Mouse (Mus musculus): ENCODE results near the gene Anxa11. TPM values are rescaled to one million over a fixed set of nuclear protein-coding genes. Genes with fewer than 3 reads are reported as not detected.

The Anxa11 gene
- polyA plus RNA-seq, 1 experiment from 2014 or later: 27.0 TPM

DNA sequence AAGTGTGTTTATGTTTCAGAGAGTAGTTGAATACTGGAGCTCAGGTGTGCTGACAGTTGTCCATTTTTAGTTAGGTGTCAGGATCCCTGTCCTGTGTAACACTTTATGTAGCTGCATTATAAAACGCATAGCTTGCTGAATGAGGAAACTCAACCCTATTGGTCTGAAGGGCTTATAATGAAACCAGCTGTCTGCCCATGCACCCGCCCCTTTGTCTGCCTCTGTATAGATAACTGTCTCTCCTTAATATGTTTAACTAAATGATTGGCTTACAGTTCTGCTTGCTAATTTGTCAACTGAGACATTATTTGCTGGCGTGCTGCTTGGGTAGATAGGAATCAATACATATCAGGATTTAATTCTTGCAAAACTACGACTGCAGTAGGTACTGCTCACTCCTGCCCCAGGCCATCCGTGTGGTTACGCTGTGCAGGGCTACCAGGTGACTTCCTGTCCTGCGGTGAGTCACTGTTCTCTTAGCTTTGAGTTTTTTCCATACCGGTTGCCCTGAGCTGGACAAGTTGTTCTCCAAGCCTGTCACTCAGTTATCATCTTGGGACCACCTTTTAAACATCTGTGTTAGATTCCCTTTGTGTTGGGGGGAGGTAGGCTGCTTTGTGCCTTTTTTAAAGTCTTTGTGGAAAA is 13.4 kb downstream of the Anxa11 start:
- no peak for ATAC-seq (replicated peaks; ENCODE audit: insufficient number of reproducible peaks, insufficient read depth, low FRiP score, low read depth)
- H3K9ac ChIP-seq: no peak overlapping the region
- 61% methylated on average over 8 of the region's 8 CpGs for WGBS
- H3K27ac ChIP-seq: no peak overlapping the region
- no peak overlapping the region for H3K4me2 ChIP-seq
- peaks cover 40% of the 10 kb centered on the region for H3K4me1 ChIP-seq (replicated peaks)
- no peaks in the 10 kb centered on the region for H3K27me3 ChIP-seq
- no peak overlapping the region for H3K4me3 ChIP-seq
- H3K36me3 ChIP-seq: no peaks in the 10 kb centered on the region
- no peaks in the 10 kb centered on the region for H3K9me3 ChIP-seq (replicated peaks)

DNA sequence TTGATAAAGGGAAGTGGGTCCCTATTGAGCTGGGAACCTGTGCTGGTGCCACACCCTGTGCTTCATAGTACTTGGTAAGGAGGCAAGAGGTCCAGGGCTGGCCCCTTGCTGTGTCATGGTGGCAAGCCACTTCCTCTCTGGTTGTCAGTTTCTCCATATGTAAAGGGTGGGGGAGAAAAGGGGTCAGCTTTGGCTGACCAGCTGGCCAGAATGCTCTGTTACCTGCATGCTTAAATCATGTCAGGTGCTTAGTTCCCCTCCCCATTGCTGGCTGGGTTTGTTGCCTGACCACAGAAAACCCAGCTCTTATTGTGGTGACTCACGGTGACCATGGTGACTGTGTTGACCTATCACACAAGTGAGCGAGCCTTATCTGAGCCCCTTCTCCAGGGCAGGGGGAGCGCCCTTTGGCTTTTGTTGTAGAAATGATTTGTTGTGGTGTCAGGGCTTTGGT is 15.2 kb downstream of the Anxa11 start:
- H3K27ac ChIP-seq: no peak overlapping the region
- peaks cover 35% of the 10 kb centered on the region for H3K4me1 ChIP-seq (replicated peaks)
- no peak for ATAC-seq (replicated peaks; ENCODE audit: insufficient number of reproducible peaks, insufficient read depth, low FRiP score, low read depth)
- no peak overlapping the region for H3K4me3 ChIP-seq
- WGBS: 37% methylated on average over 3 of the region's 3 CpGs
- no peaks in the 10 kb centered on the region for H3K9me3 ChIP-seq (replicated peaks)
- no peaks in the 10 kb centered on the region for H3K27me3 ChIP-seq
- no peak overlapping the region for H3K4me2 ChIP-seq
- no peak overlapping the region for H3K9ac ChIP-seq
- H3K36me3 ChIP-seq: no peaks in the 10 kb centered on the region

DNA sequence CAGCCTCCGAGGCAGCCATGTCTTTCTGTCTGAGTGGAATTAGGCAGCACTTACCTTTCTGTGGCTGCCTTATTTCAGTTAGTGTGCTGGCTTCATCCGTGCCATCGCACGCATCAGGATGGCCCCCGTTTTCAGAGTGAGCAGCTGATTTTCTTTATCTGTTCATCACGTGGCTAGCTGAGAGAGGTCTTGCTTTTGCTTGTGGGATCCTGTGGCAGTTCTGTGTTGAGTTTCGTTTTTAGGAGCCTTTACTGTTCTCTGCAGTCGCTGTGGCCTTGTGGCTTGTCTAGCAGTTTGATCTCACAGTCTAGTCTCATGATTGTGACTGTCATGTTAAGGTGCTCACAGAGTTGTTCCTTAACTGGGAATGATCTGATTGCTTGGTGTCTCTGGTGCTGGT is 16.0 kb downstream of the Anxa11 start:
- ATAC-seq (replicated peaks; ENCODE audit: insufficient number of reproducible peaks, insufficient read depth, low FRiP score, low read depth): no peak
- WGBS: 78% methylated on average over 8 of the region's 8 CpGs
- Histone ChIP-seq H3K4me1 (replicated peaks) (peaks cover 27% of the 10 kb centered on the region), H3K4me2 (no peak overlapping the region), H3K27ac (no peak overlapping the region), H3K4me3 (no peak overlapping the region), H3K27me3 (no peaks in the 10 kb centered on the region), H3K36me3 (no peaks in the 10 kb centered on the region), H3K9ac (no peak overlapping the region), H3K9me3 (replicated peaks) (no peaks in the 10 kb centered on the region)

DNA sequence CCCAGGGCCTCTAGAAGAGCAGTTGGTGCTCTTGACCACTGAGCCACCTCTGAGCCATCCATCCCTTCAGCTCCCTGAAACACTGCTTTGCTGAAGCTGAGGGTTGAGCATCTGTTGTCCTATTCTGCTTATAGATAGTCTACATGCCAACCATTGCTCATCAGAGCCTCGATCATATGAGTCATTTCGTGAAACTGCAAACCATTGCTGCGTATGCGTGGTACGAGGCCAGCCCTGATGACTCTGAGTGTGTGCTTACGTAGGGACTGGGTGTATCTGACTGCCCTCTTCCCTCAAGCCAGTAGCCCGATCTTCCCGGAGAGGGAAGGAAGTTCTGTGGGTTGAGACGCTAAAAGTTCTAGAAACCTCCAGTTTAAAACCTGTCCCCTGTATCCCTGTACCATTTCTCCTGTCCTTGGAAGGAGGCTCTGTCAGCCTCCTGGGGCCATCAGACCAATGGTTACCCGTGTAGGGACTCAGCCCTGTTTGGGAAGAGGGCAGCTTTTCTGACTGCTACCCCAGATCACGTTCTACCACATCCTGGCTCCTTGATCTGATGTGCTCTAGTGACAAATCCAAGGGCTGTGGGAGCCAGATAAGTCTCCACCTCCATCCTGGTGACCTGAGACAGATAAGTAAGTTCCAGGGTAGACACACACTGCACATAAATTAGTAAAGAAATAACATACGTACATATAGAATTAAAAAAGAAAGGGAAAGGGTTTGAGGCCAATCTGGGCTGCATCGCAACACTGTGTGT is 20.0 kb downstream of the Anxa11 start:
- H3K4me2 ChIP-seq: no peak overlapping the region
- WGBS: 86% methylated on average over 13 of the region's 13 CpGs
- H3K4me3 ChIP-seq: no peak overlapping the region
- H3K9ac ChIP-seq: no peak overlapping the region
- no peaks in the 10 kb centered on the region for H3K36me3 ChIP-seq
- ATAC-seq (replicated peaks; ENCODE audit: insufficient number of reproducible peaks, insufficient read depth, low FRiP score, low read depth): no peak
- H3K27ac ChIP-seq: no peak overlapping the region
- H3K9me3 ChIP-seq (replicated peaks): no peaks in the 10 kb centered on the region
- H3K4me1 ChIP-seq (replicated peaks): peaks cover 23% of the 10 kb centered on the region
- no peaks in the 10 kb centered on the region for H3K27me3 ChIP-seq

DNA sequence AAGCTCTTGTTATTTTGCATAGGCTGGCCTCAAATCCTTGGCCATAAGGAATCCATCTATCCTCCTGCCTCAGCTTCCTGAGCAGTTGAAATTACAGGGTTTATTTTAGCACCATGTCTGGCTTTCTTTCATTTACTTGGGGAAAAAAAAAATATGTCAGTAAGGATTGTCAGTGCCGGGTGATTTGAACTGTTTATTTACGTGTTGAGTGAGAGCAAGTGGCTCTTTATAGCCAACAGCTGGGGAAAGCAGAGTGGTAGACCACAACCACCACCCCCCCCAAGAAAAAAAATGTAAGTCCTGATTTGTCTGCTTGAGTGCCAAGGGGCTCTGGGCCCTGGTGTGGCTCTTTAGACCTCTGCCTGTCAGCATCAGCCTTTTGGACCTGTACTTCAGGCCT is 21.8 kb downstream of the Anxa11 start:
- Histone ChIP-seq H3K27ac (no peak overlapping the region), H3K36me3 (no peaks in the 10 kb centered on the region), H3K4me2 (no peak overlapping the region), H3K9ac (no peak overlapping the region), H3K4me3 (no peak overlapping the region), H3K4me1 (replicated peaks) (peaks cover 16% of the 10 kb centered on the region), H3K27me3 (no peaks in the 10 kb centered on the region), H3K9me3 (replicated peaks) (no peaks in the 10 kb centered on the region)
- ATAC-seq (replicated peaks; ENCODE audit: insufficient number of reproducible peaks, insufficient read depth, low FRiP score, low read depth): no peak
- WGBS: 58% methylated on average over 2 of the region's 2 CpGs

DNA sequence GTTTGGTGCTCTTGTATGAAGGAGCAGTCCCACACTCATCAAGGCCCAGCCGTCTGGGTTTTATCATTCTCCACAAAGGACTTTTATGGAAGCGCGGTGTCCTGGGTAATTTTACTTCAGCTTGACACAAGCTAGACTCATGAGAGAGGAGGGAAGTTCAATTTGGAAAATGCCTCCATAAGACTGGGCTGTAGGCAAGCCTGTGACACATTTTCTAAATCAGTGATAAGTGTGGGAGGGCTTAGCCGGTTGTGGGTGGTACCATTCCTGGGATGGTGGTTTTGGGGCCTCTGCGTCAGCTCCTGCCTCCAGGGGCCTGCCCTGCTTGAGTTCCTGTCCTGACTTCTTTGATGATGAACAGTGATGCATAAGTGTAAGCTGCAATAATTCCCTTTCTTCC is 23.3 kb downstream of the Anxa11 start:
- no peak for ATAC-seq (replicated peaks; ENCODE audit: insufficient number of reproducible peaks, insufficient read depth, low FRiP score, low read depth)
- H3K9ac ChIP-seq: no peak overlapping the region
- H3K4me3 ChIP-seq: no peak overlapping the region
- no peaks in the 10 kb centered on the region for H3K36me3 ChIP-seq
- no peaks in the 10 kb centered on the region for H3K9me3 ChIP-seq (replicated peaks)
- WGBS: 58% methylated on average over 5 of the region's 5 CpGs
- H3K27me3 ChIP-seq: no peaks in the 10 kb centered on the region
- H3K4me1 ChIP-seq (replicated peaks): peaks cover 29% of the 10 kb centered on the region
- no peak overlapping the region for H3K27ac ChIP-seq
- no peak overlapping the region for H3K4me2 ChIP-seq

DNA sequence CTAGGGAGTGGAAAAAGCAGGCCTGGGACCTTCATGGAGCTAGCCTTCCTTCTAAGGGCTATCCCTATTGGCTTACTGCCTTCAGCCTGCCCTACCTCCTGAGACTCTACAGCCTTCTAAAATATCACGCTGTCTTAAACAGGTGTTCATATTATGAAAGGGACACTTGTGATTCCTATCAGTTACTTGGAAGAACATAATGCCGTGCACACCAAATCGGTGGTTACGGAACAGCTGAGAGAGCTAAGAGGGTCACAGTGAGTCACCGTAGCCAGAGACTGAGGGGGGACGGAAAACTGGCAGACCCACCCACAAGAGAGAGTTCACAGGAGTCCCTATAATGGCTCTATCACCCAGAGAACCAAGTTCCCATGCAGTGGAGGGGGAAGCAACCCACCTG is 24.4 kb downstream of the Anxa11 start:
- 87% methylated on average over 6 of the region's 6 CpGs for WGBS
- no peak for ATAC-seq (replicated peaks; ENCODE audit: insufficient number of reproducible peaks, insufficient read depth, low FRiP score, low read depth)
- peaks cover 29% of the 10 kb centered on the region for H3K4me1 ChIP-seq (replicated peaks)
- H3K36me3 ChIP-seq: no peaks in the 10 kb centered on the region
- no peak overlapping the region for H3K4me3 ChIP-seq
- H3K9me3 ChIP-seq (replicated peaks): no peaks in the 10 kb centered on the region
- no peak overlapping the region for H3K27ac ChIP-seq
- H3K9ac ChIP-seq: no peak overlapping the region
- H3K27me3 ChIP-seq: no peaks in the 10 kb centered on the region
- no peak overlapping the region for H3K4me2 ChIP-seq

DNA sequence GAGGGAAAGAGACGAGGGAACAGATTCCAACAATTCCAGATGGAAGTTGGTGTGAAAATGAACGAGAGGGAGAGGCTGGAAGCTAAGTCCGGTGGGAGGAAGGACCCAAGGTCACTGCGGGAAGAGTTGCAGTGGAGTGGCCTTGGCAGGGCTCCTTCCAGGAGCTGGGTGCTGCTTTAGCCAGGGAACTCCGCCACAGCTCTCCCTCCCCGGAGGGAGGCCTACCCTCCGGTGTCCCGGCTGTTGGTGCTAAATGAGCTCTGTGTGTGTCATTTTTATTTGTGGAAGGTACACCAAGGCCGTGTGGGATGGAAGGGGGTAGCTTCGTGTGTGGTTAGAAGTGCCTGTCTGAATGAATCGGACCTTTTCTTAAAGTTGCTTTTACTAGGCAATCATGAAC is 24.9 kb downstream of the Anxa11 start:
- Histone ChIP-seq H3K27me3 (no peaks in the 10 kb centered on the region), H3K4me2 (no peak overlapping the region), H3K36me3 (no peaks in the 10 kb centered on the region), H3K4me3 (no peak overlapping the region), H3K27ac (no peak overlapping the region), H3K9ac (no peak overlapping the region), H3K9me3 (replicated peaks) (no peaks in the 10 kb centered on the region), H3K4me1 (replicated peaks) (peaks cover 29% of the 10 kb centered on the region)
- 59% methylated on average over 11 of the region's 11 CpGs for WGBS
- ATAC-seq (replicated peaks; ENCODE audit: insufficient number of reproducible peaks, insufficient read depth, low FRiP score, low read depth): no peak

DNA sequence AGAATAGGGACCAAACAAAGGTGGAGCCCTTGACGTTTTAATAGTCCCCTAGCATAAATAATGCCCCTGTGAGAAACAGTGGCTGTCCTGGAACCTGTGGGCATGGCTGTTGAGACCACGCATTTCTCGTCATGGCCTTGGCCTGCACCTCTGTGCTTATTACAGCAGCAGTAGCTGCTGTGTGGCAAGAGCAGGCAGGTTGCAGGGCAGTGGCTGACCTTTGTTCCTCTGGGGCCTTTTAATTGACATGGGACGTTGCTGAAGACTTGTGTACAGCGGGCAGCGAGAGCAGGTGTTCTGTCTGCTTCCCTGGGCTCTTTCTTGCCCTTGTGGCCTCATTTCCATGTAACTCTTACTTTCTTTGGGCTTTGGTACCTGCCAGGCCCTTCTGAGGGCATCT is 25.9 kb downstream of the Anxa11 start:
- no peak overlapping the region for H3K4me3 ChIP-seq
- peaks cover 39% of the 10 kb centered on the region for H3K4me1 ChIP-seq (replicated peaks)
- H3K36me3 ChIP-seq: no peaks in the 10 kb centered on the region
- no peak overlapping the region for H3K4me2 ChIP-seq
- no peak overlapping the region for H3K27ac ChIP-seq
- no peaks in the 10 kb centered on the region for H3K9me3 ChIP-seq (replicated peaks)
- no peaks in the 10 kb centered on the region for H3K27me3 ChIP-seq
- 79% methylated on average over 6 of the region's 6 CpGs for WGBS
- H3K9ac ChIP-seq: no peak overlapping the region
- ATAC-seq (replicated peaks; ENCODE audit: insufficient number of reproducible peaks, insufficient read depth, low FRiP score, low read depth): no peak

DNA sequence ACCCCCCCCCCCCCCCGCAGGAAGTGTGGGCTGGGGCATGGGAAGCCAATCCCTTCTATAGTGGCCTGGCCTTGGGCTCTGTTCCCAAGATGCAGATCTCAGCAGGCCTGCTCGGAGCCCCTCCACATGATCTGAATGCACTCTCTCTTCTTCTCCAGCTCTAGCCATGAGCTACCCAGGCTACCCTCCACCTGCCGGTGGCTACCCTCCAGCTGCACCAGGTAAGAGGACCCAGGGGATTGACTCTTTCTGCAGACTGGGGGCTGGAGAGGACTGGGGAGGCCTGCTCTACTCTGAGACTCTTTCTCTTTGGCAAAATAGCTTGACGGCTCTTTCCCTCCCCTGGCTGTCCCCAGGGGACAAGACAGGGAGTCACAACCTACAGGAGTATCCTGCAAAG is 26.8 kb downstream of the Anxa11 start:
- 63% methylated on average over 4 of the region's 4 CpGs for WGBS
- H3K9ac ChIP-seq: no peak overlapping the region
- H3K27me3 ChIP-seq: no peaks in the 10 kb centered on the region
- peaks cover 48% of the 10 kb centered on the region for H3K4me1 ChIP-seq (replicated peaks)
- no peak overlapping the region for H3K4me3 ChIP-seq
- H3K9me3 ChIP-seq (replicated peaks): no peaks in the 10 kb centered on the region
- no peak for ATAC-seq (replicated peaks; ENCODE audit: insufficient number of reproducible peaks, insufficient read depth, low FRiP score, low read depth)
- no peak overlapping the region for H3K4me2 ChIP-seq
- no peaks in the 10 kb centered on the region for H3K36me3 ChIP-seq
- no peak overlapping the region for H3K27ac ChIP-seq

DNA sequence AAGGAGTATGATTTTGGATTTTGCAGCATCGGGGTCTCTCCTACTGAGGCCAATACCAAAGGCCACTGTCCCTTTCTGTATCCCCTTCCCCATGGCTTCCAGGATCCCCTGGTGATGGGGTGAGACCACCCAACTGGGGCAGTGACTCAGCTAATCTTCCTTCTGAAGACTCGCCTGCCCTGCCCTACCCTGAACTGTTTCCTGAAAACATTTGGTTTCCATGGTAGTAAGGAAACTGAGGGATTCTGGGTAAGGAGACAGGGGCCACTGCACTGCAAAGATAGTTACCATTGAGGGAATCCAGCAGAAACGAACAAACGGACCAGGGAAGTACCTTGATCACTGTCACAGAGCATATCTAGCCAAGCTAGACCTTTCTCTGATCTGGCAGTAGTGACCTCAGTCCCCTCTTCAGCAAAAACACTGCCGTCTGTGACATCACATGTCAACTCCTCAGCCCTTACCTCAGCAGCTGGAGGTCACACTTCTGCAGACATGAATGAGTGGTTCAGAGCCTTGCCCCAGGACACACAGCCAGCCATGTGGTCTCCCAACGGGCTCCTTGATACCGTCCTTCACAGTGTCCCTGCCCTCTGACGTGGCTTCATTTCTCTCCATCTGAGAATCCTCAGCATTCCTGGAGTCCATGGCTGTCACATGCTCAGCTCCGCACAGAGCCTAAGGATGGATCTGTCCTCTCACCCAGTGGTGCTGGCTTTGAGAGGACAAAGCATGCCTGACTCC is 27.4 kb downstream of the Anxa11 start:
- no peaks in the 10 kb centered on the region for H3K36me3 ChIP-seq
- WGBS: 40% methylated on average over 9 of the region's 9 CpGs
- no peaks in the 10 kb centered on the region for H3K27me3 ChIP-seq
- no peak overlapping the region for H3K9ac ChIP-seq
- H3K27ac ChIP-seq: peak overlapping the region; percentile 24; the same call in 1 of the 2 replicates
- no peaks in the 10 kb centered on the region for H3K9me3 ChIP-seq (replicated peaks)
- no peak overlapping the region for H3K4me3 ChIP-seq
- peaks cover 49% of the 10 kb centered on the region for H3K4me1 ChIP-seq (replicated peaks)
- no peak for ATAC-seq (replicated peaks; ENCODE audit: insufficient number of reproducible peaks, insufficient read depth, low FRiP score, low read depth)
- H3K4me2 ChIP-seq: no peak overlapping the region
